Mouse (Mus musculus) hindbrain, postnatal 0 days (tissue): Measurements from ENCODE around the gene Vmn1r220. TPM values are rescaled to one million over a fixed set of nuclear protein-coding genes. Genes with fewer than 3 reads are reported as not detected.
"Not testable (repeated sequence)": the region's sequence is repeated elsewhere in the genome, so short reads cannot be mapped to it uniquely, and the experiment has no call there.

Source experiments
- ATAC-seq: fragments of 200-750 bp; cut with Nextera tagmentation; 2 replicates; pipeline ENCODE4 v1.8.0; 2017; ENCODE audit warnings: mild to moderate bottlenecking, moderate TSS enrichment, moderate library complexity
- DNase-seq: peaks from one replicate; pipeline ENCODE4 v3.0.0-alpha.2; 2015; ENCODE audit warnings: low spot score
- H3K27ac ChIP-seq: fragments of 300-500 bp; sonication (generic); 2 replicates; pipeline ENCODE4 v1.5.1; 2014; ENCODE audit warnings: mild to moderate bottlenecking
- H3K27me3 ChIP-seq: fragments of 300-500 bp; sonication (generic); 2 replicates; pipeline ENCODE4 v1.6.1; 2014; ENCODE audit warnings: low read length, mixed read lengths; ENCODE audit not compliant: insufficient read depth
- H3K36me3 ChIP-seq: fragments of 300-500 bp; sonication (generic); 2 replicates; pipeline ENCODE4 v1.6.1; 2014; ENCODE audit warnings: low read length, mixed read lengths; ENCODE audit not compliant: insufficient read depth
- H3K4me1 ChIP-seq: fragments of 300-500 bp; sonication (generic); 2 replicates; pipeline ENCODE4 v1.6.1; 2014; ENCODE audit warnings: antibody characterized with exemption, low read length, mixed read lengths; ENCODE audit not compliant: insufficient read depth
- H3K4me2 ChIP-seq: fragments of 300-500 bp; sonication (generic); 2 replicates; pipeline ENCODE4 v1.6.1; 2014; ENCODE audit warnings: low read depth, mild to moderate bottlenecking, low read length, moderate library complexity, mixed read lengths
- H3K4me3 ChIP-seq: fragments of 300-500 bp; sonication (generic); 2 replicates; pipeline ENCODE4 v1.5.1; 2014; ENCODE audit warnings: low read length
- H3K9ac ChIP-seq: fragments of 300-500 bp; sonication (generic); replicated peaks from 2 replicates; pipeline ENCODE4 v1.6.1; 2014; ENCODE audit warnings: mild to moderate bottlenecking, low read length, moderate library complexity, mixed read lengths
- H3K9me3 ChIP-seq: fragments of 300-500 bp; sonication (generic); 2 replicates; pipeline ENCODE4 v1.6.1; 2016; ENCODE audit warnings: low read length, mixed read lengths
- CTCF ChIP-seq: IDR thresholded peaks from 2 replicates; pipeline ENCODE4 v1.5.1; 2016; ENCODE audit warnings: antibody characterized with exemption, control low read depth, low read depth
- WGBS: fragments of 180-500 bp; shearing (Covaris S2); extraction: QIAGEN DNeasy Blood & Tissue Kit; methylation state at CpG from one replicate; pipeline ENCODE4 v1.1.7; 2014; 5-methylcytosine and 5-hydroxymethylcytosine counted together
- polyA plus RNA-seq: library from polyadenylated mRNA; unstranded; fragments of >200 nt; fragmentation: Nextera tagmentation; extraction: Ambion mirVana; gene quantifications from 2 replicates; pipeline ENCODE4 v1.2.1, GENCODE M21; 2015
- total RNA-seq: library from RNA; depleted of rRNA; stranded (reverse); fragments of >200 nt; gene quantifications from 2 replicates; pipeline ENCODE4 v1.2.3, GENCODE M21; 2014; rRNA removed

Vmn1r220 gene
- total RNA-seq = not detected in 2 replicates
- polyA plus RNA-seq = not detected in 2 replicates

DNA sequence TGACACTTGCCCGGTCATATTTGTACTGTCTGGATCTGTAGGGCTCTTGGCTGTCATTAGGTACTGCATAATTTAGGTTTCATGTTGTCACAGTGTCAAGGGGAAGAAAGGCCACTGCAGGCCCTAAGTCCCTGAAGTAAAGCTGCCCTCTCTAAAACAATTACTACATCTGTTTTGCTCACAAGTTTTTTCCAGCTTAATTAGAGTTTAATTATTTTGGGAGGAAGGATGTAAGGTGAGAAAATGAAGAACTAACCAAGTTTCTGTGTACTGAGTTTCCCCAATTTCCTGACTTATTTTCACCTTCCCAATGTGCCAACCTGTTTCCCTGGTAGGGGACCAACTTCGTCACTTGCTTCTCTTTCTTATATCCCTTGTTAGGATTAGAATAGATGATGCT, at the start of gene Vmn1r220:
TSS of gene Vmn1r220 (minus strand) at position 101 of the 400 bp plus-strand sequence.
- Histone ChIP-seq H3K27me3 (no peaks in the 10 kb centered on the region), H3K4me1 (no peaks in the 10 kb centered on the region), H3K9ac (no peak within 1 kb of the TSS), H3K9me3 (no peaks in the 10 kb centered on the region), H3K27ac (no peak within 1 kb of the TSS), H3K4me2 (no peak within 1 kb of the TSS), H3K4me3 (no peak within 1 kb of the TSS), H3K36me3 (no peaks in the 10 kb centered on the region)
- WGBS = 84% methylated on average over 2 of the region's 2 CpGs
- ATAC-seq = no peak
- DNase-seq = no peak
- TF ChIP-seq CTCF = no peak

GRCm38 (mm10) chr13:23235847-23236246, 48.1 kb upstream of the Vmn1r220 start, which contains the start of gene Vmn1r222:
Gene Vmn1r222, minus strand, starts transcription at chr13:23235947.
- not testable (repeated sequence) for H3K27me3 ChIP-seq, H3K27ac ChIP-seq, ATAC-seq, H3K36me3 ChIP-seq, H3K4me3 ChIP-seq, H3K9me3 ChIP-seq, H3K4me1 ChIP-seq, H3K9ac ChIP-seq, DNase-seq, H3K4me2 ChIP-seq

- H3K9me3 ChIP-seq, H3K36me3 ChIP-seq, H3K9ac ChIP-seq, DNase-seq, ATAC-seq, H3K4me2 ChIP-seq, H3K27ac ChIP-seq, H3K4me1 ChIP-seq, H3K27me3 ChIP-seq, H3K4me3 ChIP-seq: not testable (repeated sequence)
- 92% methylated on average over 2 of the region's 2 CpGs for WGBS
These were observed 26.1 kb upstream of the Vmn1r220 start, which contains the start of gene Vmn1r221 for GRCm38 (mm10) chr13:23213827-23214226. Gene Vmn1r221, plus strand, starts transcription at chr13:23214127.

GRCm38 (mm10) chr13:23203885-23204284, 16.1 kb upstream of the Vmn1r220 start:
- 88% methylated on average over 1 of the region's 1 CpGs for WGBS
- H3K4me3 ChIP-seq, H3K9me3 ChIP-seq, H3K9ac ChIP-seq, H3K4me1 ChIP-seq, H3K27ac ChIP-seq, H3K27me3 ChIP-seq, H3K36me3 ChIP-seq, H3K4me2 ChIP-seq, ATAC-seq, DNase-seq: not testable (repeated sequence)

DNA sequence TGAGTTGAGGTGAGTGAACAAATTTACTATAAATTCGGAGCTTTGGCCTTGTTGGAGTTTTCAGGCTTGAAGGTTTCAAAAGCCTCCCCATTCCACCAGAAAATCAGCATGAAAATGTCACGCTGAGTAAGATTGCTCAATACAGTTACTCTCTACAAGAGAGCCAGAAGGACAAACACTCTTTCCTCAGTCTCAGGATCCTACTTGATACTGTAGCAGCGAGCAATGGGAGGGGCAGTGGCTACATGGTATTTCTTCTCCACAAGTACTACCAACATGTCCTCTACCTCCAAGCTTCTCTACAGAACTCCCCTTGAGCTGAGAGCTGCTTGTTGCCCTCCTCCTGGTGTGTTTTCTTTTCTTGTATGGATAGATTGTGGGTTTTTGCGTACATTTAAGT, 21.3 kb downstream of the Vmn1r220 start:
- H3K9ac ChIP-seq, H3K4me2 ChIP-seq, ATAC-seq, H3K27me3 ChIP-seq, H3K27ac ChIP-seq, H3K4me1 ChIP-seq, H3K9me3 ChIP-seq, H3K36me3 ChIP-seq, H3K4me3 ChIP-seq, DNase-seq: not testable (repeated sequence)
- WGBS = 91% methylated on average over 4 of the region's 4 CpGs

DNA sequence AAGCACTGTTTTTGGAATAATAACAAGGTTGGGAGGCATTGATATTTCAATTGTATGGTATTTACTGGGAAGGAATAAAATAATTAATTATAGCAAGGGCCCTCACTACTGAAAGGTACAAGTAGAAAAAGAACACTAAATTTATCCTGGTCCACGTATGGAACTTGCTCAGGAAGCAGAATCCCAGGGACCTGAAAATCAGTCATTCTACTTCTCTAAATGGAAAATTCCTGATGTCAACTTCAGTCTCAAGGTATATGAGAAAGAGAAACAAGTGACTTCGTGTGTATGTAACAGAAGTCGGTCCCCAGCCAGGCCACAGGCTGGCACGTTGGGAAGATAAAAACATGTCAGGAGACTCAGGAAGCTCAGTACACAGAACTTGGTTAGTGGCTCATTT, 28.8 kb downstream of the Vmn1r220 start, which contains the start of gene Vmn1r219:
TSS of gene Vmn1r219 (plus strand) at position 301 of the 400 bp plus-strand sequence.
- no peak within 1 kb of the TSS for H3K27ac ChIP-seq
- H3K9me3 ChIP-seq = no peaks in the 10 kb centered on the region
- no peaks in the 10 kb centered on the region for H3K36me3 ChIP-seq
- no peaks in the 10 kb centered on the region for H3K4me1 ChIP-seq
- no peak within 1 kb of the TSS for H3K4me2 ChIP-seq
- WGBS = 83% methylated on average over 4 of the region's 4 CpGs
- no peak for TF ChIP-seq CTCF
- no peak within 1 kb of the TSS for H3K9ac ChIP-seq
- DNase-seq = no peak
- ATAC-seq = no peak
- H3K4me3 ChIP-seq = no peak within 1 kb of the TSS
- no peaks in the 10 kb centered on the region for H3K27me3 ChIP-seq

GRCm38 (mm10) chr13:23157848-23158247, 29.9 kb downstream of the Vmn1r220 start:
- Histone ChIP-seq H3K9ac (no peak overlapping the region), H3K9me3 (no peaks in the 10 kb centered on the region), H3K4me1 (no peaks in the 10 kb centered on the region), H3K4me3 (no peak overlapping the region), H3K36me3 (no peaks in the 10 kb centered on the region), H3K27ac (no peak overlapping the region), H3K4me2 (no peak overlapping the region), H3K27me3 (no peaks in the 10 kb centered on the region)
- WGBS = 60% methylated on average over 3 of the region's 3 CpGs
- ATAC-seq = no peak
- DNase-seq = no peak
- no peak for TF ChIP-seq CTCF
